Mouse (Mus musculus): ENCODE results near the gene Kif22.
A peak's percentile ranks its signal among the peaks of the same experiment; 100 is the strongest.

The Kif22 gene

DNA sequence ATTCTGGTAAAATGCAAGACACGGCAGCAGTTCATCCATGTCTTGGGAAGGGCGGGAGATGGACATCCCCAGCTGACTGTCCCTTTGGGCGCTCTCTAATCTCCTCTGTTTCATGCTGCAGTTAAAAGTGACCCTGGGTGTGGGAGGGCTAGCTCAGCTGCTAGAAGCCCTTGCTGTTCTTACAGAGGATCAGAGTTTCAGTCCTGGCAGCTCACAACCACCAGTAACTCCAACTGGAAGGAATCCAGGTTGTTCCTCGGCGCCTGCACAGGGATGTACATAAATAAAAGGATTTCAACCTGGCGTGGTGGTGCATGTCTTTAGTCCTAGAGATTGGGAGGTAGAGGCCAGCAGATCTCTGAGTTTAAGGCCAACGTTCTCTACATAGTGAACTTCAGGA is 59.2 kb downstream of the Kif22 start:
- DNase-seq = peak in 1 of 2 experiments; percentile 44

DNA sequence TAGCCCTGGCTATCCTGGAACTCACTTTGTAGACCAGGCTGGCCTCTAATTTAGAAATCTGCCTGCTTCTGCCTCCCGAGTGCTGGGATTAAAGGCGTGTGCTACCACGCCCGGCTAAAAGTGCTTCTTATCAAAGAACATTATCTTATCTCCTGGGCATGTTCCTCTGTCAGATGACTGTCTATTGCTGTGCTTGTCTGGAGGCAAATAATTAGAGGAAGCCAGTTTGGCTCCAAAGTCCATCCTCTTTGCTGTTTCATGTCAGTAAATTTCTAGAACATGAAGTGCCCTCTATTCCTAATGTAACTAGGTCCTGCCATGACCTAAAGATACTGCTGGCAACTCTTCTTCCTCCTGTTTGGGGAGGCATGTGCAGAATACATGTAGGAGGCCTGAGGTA is 60.2 kb downstream of the Kif22 start:
- DNase-seq = no peak

DNA sequence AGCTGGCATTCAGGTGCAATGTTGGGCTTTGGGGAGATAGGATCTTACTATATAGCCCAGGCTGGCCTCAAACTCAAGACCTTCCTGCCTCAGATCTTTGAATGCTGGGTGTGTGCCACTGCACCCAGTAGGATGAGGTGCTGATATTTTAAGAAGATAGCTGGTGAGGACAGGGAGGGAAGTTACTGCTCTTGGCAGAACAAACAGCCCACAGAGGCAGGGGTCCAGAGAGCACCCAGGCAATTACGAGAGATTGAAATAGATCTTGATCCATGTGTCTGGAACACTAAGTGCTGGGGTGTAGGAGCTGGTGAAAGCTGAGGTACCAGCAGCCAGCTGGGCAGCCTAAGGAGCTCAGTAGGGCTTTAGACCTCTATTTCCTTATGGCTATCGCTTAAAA is 60.7 kb downstream of the Kif22 start:
- DNase-seq = no peak

DNA sequence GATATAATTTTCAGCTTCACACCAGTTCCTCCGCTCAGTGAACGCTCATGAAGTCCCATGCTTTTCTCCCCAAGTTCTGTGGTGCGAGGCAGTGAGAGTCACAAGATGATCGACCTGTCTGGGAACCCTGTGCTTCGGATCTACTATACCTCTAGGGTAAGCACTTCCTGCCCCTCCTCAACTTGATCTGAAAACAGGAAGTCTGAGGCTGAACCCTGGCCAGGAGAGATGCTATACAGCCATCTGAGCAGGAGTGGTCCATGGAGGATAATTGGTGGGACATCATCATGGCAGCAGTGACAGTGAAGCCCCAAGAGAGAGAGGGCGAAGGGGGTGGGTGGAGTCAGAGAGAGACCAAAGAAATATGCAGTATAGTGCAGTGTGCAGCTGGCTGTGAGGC is 63.4 kb downstream of the Kif22 start:
- DNase-seq = no peak
